Mouse (Mus musculus) CD4-positive, CD25-positive, alpha-beta regulatory T cell, adult 2 months (primary cell): ENCODE data around the gene Samd4b.
"Not testable (repeated sequence)": the region's sequence is repeated elsewhere in the genome, so short reads cannot be mapped to it uniquely, and the experiment has no call there.

Experiments
- DNase-seq: peaks from one replicate; pipeline ENCODE4 v3.0.0-alpha.2; 2012; ENCODE audit warnings: low read depth, low spot score

Samd4b gene

DNA sequence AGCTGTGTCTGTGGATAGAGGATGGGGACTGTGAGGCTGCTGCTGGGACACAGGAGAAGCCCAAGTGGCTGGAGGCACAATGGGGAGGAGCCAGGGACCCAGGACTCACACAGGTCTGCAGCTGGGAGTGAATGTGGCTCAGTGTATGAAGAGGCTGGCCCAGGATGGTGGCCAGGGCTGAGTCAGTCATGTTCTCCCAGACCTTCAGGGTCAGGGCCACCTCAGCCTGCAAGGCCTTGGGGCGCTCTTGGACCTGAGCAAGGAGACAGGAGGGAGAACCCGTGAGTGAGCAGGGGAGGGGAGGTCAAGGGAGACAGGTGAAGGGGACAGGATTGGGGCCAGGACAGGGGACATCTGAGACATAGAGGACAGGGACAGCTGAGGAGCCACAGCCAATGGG, 88.8 kb downstream of the Samd4b start:
- not testable (repeated sequence) for DNase-seq

DNA sequence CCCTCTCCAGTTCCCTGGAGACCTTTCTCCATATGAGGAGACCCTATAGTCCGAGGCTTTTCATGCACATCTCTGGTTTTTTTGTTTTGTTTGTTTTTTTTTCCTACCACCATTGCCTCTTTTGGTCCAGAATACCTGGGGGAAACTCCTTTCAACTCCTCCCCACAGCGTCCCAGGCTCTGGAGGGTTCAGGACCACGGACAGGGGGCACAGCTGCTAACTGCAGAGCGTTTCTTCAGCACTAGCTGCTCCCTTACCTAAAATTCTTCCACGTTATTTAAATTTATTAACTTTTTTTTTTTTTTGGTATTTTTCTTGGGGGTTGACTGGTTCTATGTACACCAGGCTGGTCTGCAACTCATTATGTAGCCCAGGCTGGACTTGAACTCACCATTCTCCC, 92.4 kb downstream of the Samd4b start:
- DNase-seq: peak; percentile 11

DNA sequence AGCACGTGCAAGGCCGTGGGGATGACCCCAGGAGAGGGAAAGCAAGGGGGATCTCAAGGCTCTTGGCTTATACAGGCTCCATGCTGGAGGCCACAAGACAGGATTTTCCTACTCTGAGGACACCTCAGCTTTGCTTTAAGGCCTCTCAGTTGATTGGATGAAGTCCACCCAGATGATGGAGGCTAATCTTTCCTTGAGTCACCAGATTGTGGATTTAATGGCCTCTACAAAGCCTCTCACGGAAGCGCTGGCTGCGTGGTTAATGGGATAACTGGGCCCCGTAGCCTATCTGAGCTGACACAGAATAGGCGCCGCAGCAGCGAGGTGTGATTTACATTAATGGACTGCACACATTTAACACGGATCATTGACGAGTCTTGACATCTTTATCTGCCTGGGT, 102.5 kb downstream of the Samd4b start:
- no peak for DNase-seq

DNA sequence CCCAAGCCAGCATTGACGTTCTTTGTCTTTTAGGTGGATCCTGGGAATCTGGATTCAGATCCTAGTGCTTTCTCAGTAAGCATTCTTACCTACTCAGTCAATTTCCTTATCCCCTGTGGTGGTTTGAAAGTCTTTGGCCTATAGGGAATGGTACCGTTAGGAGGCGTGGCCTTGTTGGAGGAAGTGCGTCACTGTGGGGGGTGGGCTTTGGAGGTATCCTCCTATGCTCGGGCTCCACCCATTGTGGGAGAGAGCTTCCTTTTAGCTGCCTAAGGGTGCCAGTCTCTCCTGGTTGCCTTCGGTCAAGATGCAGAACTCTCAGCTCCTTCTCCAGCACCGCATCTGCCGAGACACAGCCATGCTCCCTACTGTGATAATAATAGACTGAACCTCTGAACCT, 105.6 kb downstream of the Samd4b start:
- no peak for DNase-seq

DNA sequence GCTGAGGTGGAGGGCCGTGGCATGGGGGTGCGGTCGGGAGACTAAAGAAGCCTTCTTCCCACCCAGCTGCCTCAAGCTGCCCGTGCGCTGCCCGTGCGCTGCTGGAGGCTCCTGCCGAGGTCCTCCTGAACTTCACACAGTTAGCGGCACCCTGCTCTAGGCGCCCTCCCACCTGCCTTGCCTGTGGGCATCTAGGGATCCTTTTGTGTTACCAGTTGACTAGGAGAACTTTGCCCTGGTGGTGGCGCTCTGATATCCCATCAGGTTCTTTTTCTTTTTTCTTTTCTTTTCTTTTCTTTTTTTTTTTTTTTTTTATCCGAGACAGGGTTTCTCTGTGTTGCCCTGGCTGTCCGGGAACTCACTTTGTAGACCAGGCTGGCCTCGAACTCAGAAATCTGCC, 107.0 kb downstream of the Samd4b start:
- DNase-seq: peak; percentile 19

DNA sequence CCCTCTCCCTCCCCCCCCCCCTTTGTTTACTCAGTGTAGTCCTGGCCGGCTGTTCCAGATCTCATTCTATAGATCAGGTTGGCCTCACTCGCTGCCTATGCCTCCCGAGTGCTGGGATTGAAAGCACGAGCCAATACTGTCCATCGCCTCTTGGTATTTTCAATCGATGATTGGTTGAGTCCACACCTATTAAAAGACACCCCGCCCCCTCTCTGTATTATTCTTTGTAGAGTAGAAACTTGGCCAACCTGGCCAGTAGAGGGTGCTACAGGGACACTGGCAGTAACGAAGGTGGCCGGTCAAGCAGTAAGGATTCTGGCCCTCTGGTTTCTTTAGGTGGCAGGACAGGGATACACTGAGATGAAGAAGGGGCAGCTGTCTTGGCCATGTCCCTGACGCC, 107.5 kb downstream of the Samd4b start:
- peak; percentile 74 for DNase-seq

DNA sequence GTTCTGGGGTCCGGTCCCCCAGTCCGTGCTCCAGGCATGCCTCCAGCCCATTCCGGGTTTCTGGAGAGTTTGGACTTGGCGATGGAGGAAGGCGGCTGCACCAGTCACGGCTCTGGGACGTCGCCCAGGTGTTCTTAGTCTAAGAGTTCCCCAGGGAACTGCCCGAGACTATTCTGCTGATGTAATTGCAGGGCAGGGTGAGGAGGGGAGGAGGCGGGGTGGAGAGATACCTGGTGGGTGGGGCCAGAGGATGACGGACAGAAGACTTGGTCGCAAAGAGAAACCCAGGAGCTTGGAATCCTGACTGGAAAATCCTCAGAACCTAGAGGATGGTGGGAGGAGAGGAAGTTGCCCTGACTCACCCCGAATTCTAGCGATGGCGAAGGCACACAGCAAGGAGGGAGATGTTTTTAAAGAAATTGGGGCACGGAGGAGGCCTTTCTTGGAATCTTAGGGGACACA, 109.9 kb downstream of the Samd4b start:
- peak; percentile 11 for DNase-seq

DNA sequence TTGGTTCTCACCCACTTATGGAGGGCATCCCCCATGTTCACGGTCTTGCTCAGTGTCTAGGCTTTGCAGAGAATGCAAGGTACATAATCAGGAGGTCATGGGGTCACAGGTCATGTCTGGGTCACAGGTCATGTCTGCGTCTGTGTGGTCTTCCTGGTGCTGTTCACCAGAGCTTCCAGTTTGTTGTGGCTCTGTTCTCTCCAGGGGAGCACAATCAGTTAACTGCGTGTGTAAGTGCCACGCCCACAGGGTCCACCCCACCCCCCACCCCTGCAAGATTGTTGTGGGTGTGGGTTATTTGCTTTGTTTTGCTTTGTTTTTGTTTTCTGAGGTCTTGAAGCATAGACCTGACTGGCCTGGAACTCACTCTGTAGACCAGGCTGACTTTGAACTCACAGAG, 113.8 kb downstream of the Samd4b start:
- DNase-seq: no peak

DNA sequence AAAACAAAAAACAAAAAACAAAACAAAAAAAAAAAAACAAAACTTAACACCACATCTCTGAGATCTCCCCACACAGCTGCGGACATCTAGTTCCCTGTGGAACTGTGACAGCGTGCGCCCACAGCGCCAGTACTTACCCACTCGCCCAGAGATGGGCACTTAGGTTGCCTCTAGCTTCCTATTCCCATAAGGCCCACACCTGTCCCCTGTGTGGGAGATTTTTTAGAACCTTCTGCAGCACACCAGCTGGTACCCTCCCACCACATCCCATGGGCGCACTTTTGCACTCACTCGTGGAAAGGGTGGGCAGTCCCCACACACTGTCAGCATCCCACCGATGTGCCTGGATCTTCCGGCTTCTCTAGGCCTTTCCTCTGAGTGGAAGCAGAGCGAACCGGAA, 115.1 kb downstream of the Samd4b start:
- DNase-seq: no peak

DNA sequence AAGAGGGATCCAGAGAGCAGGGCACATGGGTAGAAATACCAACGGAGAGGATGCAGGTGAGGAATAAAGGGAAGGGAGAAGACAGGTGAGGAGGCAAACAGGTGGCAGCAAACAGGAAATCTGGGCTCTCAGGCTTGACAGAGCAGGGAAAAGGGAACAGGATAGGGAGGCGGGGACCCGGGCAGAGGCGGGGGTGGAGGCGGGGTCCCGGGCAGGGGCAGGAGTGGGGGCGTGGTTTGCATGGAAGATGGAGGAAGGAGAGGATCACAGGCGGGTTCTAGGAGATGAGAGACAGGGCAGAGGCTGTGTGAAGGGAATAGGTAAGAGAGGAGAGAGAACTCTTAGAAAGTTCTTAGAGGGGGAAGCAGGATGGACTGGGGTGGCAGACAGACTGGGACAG, 119.1 kb downstream of the Samd4b start:
- no peak for DNase-seq

DNA sequence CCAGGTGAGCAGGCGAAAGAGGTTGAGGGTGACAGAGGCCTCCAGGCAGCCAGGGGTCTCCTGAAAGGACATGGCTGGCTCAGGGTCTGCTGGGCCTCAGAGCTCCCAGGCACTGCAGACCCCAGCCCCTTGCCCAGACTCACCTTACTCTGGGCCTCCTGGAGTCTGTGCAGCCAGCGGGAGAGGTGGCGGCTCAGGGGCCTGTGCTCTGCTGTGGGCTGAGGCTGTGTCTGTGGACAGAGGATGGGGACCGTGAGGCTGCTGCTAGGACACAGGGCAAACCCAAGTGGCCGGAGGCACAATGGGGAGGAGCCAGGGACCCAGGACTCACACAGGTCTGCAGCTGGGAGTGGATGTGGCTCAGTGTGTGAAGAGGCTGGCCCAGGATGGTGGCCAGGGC, 120.6 kb downstream of the Samd4b start:
- DNase-seq: no peak

DNA sequence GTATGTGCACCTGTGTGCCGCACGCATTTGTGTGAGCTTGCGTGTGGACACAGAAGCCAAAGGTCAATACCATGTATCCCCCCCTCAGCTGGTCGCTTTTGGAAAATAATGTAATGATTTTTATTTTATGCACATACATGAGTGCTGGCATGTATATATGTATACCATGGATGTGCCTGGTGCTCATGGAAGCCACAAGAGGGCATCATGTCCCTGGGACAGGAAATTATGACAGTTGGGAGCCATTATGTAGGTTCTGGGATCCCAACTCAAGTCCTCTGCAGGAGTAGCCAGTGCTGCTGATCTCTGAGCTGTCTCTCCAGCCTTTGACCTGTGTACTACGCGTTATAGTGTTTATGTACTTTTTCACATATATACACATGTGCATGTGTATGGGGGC, 121.8 kb downstream of the Samd4b start:
- no peak for DNase-seq

DNA sequence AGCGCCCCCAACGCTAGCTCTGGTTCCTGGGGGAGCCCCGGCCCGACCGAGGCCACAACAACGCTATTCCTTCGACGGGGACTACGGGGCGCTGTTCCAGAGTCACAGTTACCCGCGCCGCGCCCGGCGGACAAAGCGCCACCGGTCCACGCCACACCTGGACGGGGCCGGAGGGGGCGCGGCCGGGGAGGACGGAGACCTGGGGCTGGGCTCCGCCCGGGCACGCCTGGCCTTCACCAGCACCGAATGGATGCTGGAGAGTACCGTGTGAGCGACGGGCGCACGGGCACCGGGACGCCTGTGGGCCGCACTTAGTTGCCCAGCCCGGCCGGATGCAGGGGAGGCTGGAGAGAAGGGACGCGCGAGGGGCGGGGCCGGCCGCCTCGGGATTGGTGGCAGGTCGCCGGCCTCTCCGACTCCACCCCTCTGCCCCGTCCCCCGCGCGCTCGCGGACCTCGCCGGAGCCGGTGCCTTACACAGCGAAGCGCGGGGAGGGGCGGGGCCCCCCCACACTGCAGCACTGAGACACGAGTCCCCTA, 130.7 kb downstream of the Samd4b start:
- peak; percentile 41 for DNase-seq

DNA sequence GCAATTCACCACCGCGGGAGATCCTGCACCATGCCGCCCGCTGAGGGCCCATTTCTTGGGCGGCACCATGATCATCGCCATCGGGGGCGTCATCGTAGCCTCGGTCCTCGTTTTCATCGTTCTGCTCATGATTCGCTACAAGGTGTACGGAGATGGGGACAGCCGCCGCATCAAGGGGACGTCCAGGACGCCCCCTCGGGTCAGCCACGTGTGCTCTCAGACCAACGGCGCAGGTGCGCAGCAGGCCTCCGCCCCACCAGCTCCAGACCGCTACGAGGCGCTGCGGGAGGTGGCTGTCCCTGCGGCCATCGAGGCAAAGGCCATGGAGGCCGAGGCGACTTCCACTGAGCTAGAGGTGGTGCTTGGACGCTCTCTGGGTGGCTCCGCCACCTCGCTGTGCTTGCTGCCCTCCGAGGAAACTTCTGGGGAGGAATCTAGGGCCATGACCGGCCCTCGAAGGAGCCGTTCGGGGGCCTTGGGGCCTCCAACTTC, 131.2 kb downstream of the Samd4b start:
- no peak for DNase-seq

DNA sequence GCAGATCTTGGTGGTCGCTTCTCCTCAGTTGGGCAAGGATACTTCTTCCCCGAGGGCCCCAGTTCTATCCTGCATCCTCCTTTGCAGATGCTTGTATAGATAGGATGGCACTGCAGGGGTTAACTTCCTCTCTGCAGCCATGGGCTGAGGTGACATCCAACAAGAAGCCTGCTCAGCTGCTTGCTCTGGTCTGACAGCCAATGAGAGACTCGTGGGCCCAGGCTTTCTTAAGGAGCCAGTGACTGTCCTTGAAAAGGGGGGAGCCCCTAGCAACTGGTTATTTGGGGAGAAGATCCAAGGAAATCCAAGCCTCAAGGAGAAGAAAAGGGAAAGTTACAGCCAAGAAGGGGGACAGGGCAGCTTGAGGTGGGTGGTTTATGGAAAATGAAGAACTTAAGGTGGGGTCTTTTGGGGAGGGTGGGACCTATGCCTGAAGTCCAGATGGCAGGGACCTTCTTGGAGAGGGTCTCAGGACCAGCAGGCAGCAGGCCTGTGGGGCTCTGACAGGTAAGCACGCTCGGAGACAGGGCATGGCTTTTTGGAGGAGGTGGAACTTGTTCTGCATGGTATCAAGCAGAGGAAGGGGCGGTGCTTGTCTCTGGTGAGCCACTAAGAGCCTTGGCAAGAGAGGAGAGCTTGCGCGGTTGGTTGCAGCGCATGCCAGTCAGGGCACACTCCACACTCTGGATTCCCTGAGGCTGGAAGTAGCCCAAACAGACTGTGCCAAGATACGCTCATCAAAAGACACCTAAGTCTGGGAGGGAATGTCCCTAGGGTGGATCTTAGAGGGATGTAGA, 133.3 kb downstream of the Samd4b start:
- peak; percentile 36 for DNase-seq

DNA sequence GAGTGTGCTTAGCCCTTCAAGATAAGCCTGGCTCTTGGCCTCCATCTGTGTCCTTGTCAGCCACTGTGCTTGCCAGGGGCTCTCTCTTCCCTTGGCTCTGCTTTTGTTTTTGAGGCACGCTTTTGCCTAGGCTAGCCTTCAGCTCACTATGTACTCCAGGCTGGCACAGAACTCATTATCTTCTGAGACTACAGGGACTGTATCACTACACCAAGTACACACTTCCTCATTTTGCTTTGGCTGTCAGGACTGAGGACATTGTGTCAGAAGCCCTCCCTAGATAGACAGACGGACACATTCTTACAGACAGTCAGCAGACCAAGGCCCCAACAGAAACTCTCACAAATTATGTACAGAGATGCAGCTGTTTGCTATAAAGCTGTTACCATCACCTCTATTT, 135.2 kb downstream of the Samd4b start:
- DNase-seq: no peak

DNA sequence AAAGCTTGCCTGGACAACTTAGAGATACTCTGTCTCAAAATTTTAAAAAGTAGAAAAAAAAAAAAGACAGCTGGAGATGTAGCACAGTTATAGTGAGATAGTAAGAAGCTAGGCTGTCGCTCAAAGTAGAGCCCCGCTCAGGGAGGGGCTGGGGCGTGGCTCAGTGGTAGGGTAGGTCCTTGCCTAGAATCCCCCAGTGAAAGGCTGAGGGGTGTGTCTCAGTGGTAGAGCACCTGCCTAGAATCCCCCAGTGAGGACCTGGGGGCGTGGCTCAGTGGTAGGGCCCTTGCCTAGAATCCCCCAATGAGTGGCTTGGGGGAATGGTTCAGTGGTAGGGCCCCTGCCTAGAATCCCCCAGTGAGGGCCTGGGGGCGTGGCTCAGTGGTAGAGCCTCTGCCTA, 137.6 kb downstream of the Samd4b start:
- DNase-seq: no peak

DNA sequence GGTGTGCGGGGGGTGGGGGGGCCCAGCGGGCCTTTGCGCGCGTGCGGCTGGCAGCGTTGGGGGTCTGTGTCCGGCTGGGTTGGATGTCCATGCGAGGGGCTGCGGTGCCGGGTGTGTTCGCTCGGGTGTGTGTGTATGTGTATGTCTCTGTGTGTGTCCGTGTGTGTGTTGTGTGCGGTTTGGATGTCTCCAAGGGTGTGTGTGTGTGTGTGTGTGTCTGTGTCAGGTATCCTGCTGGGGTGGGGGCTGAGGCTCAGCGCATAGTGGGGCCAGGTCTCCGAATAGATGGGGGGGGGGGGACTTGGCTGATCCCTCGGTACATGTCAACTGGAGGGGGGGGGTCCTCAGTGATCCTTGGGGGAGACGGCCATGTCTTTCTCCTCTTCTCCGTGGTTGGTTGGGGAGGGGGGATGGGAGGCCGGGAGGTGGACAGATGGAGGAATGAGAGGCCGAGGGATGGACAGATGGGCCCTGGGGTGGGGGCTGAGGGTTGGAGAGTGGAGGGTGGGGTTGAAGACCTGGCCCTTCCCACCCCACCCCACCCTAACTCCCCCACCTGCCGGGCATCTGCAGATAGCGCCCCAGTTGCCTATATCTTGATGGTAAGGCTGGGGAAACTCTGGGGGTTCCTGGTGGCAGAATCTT, 145.5 kb downstream of the Samd4b start:
- peak; percentile 23 for DNase-seq

DNA sequence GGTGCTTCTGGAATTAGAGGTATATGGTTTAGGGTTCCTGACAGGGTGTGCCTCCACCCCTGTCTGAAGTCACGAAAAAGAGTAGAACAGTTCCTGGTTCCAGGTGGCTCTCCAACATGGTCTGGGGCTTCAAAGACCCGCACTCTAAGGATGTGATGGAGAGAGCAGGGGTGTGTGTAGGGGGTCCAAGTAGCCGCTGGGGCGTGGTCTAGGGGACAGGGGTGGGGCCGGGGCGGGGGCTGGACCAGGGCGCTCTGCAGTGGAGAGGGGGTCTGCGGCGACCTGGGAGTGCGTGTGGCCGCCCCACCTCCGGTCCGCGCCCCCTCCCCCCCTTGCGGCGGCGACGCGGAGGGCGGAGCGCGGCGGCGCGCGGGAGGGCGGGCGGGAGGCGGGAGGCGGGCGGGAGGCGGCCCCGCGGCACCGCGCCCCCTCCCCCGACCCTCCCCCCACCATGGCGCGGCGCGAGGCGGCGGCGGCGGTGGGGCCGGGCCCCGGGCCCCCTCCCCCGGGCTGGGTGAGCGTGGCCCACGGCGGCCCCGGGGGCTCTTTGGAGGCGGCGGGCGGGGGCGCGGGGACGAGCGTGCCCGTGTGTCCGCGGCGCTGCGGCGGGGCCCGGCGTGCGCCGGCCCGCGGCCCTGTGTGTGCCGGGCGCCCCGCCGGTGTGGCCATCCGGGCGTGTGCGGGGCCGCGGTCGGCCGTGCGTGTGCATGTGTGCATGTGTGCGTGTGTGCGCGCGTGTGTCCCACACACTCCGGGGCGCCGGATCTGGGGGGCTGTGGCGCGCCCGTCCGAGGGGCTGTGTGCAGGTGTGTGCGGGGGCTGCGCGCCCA, 146.2 kb downstream of the Samd4b start, which contains the start of gene Lrfn1:
Gene Lrfn1, plus strand, starts transcription at position 450 of the 830 bp plus-strand sequence.
- peak; percentile 49 for DNase-seq

DNA sequence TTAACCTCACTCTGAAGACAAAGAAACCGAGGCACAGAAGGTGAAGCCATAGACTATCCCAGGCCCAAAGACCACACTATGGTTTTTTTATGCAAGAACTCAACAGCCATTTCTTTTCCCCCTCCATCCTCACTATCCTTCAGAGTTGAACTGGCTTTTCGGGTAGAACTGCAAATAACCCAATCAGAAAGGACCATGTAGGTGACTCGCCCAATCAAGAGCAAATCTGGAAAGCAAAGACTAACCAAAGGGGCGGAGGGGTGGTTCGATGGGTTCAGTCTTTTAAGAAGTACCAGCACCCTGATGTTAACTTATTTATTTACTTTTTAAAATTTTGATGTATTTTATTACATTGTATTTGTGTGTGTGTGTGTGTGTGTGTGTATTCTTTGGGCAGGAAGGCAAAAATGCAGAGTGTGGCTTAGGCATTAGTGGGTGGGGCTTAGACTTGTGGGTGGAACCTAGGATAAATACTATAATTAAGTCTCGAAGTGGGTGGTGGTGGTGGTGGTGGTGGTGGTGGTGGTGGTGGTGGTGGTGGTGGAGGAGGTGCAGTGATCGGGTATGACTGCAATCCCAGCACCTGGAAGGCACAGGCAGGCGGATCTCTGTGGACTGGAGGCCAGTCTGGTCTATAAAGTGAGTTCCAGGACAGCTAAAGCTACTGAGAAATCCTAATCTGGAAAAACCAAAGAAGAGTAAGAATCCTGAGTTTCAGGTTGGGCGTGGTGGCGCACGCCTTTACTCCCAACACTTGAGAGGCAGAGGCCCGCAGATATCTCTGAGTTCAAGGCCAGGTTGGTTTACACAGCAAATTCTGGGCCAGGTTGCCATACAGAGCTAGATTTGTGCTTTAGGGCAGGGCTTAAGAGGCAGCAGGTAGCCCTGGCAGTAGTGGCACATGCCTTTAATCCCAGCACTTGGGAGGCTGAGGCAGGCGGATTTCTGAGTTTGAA, 149.8 kb downstream of the Samd4b start:
- DNase-seq: no peak
